Mouse (Mus musculus): ENCODE measurements around the gene Unc119b. TPM values are rescaled to one million over a fixed set of nuclear protein-coding genes. Genes with fewer than 3 reads are reported as not detected.
"Not testable (repeated sequence)": the region's sequence is repeated elsewhere in the genome, so short reads cannot be mapped to it uniquely, and the experiment has no call there.

Gene Unc119b
- polyA plus RNA-seq, 1 experiment from 2014 or later: 44.4 TPM

GRCm38 (mm10) chr5:115126578-115127312 is 8.0 kb downstream of the Unc119b start:
- no peak overlapping the region for H3K4me2 ChIP-seq
- no peak overlapping the region for H3K4me3 ChIP-seq
- H3K9ac ChIP-seq: no peak overlapping the region
- WGBS: 92% methylated on average over 28 of the region's 28 CpGs
- no peaks in the 10 kb centered on the region for H3K27me3 ChIP-seq
- no peaks in the 10 kb centered on the region for H3K9me3 ChIP-seq
- peaks cover 12% of the 10 kb centered on the region for H3K4me1 ChIP-seq
- peaks cover 83% of the 10 kb centered on the region for H3K36me3 ChIP-seq
- no peak overlapping the region for H3K27ac ChIP-seq
- 0 out of 2 replicates have a peak, but pooled peaks have one; percentile 13 for ATAC-seq (ENCODE audit: insufficient number of reproducible peaks, insufficient read depth, low FRiP score, low TSS enrichment, low read depth)

GRCm38 (mm10) chr5:115125211-115125871 is 9.4 kb downstream of the Unc119b start:
- Histone ChIP-seq H3K9ac (peak overlapping the region; percentile 17; the same call in 1 of the 2 replicates), H3K36me3 (peaks cover 72% of the 10 kb centered on the region), H3K9me3 (no peaks in the 10 kb centered on the region), H3K4me2 (peak overlapping the region; percentile 16), H3K27ac (peak overlapping the region; percentile 57; the same call in 1 of the 2 replicates), H3K4me1 (peaks cover 12% of the 10 kb centered on the region), H3K27me3 (no peaks in the 10 kb centered on the region), H3K4me3 (no peak overlapping the region)
- 21% methylated on average over 24 of the region's 24 CpGs for WGBS
- ATAC-seq (ENCODE audit: insufficient number of reproducible peaks, insufficient read depth, low FRiP score, low TSS enrichment, low read depth): no peak

- 92% methylated on average over 6 of the region's 6 CpGs for WGBS
- Histone ChIP-seq H3K4me2 (no peak overlapping the region), H3K9ac (0 out of 2 replicates have a peak overlapping the region, but pooled peaks have one; percentile 17), H3K27me3 (no peaks in the 10 kb centered on the region), H3K9me3 (no peaks in the 10 kb centered on the region), H3K36me3 (peaks cover 65% of the 10 kb centered on the region), H3K4me1 (peaks cover 12% of the 10 kb centered on the region), H3K27ac (no peak overlapping the region), H3K4me3 (no peak overlapping the region)
- no peak for ATAC-seq (ENCODE audit: insufficient number of reproducible peaks, insufficient read depth, low FRiP score, low TSS enrichment, low read depth)
These were observed 10.1 kb downstream of the Unc119b start for GRCm38 (mm10) chr5:115124690-115125089.

DNA sequence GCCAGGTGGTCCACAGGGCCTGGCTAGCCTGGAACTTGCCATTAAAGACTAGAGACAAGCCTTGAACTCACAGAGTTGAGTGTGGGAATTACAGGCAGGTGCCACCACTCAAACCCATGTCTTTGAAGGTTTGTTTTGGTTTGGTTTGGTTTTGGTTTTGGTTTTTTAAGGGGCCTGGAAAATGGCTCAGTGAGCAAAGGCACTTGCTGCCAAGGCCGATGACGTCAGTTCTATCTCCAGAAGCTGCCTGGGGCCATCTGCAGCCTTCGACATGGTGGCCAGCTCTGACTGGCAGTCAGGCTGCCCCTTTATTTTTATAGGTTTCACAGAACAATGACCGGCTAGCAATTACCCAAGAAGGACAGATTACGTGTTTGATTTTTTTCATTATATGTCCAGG is 13.8 kb downstream of the Unc119b start:
- Histone ChIP-seq H3K4me2 (no peak overlapping the region), H3K36me3 (peaks cover 49% of the 10 kb centered on the region), H3K9ac (no peak overlapping the region), H3K4me3 (no peak overlapping the region), H3K4me1 (peaks cover 19% of the 10 kb centered on the region), H3K27me3 (no peaks in the 10 kb centered on the region), H3K9me3 (no peaks in the 10 kb centered on the region), H3K27ac (no peak overlapping the region)
- no peak for ATAC-seq (ENCODE audit: insufficient number of reproducible peaks, insufficient read depth, low FRiP score, low TSS enrichment, low read depth)
- 68% methylated on average over 5 of the region's 5 CpGs for WGBS

- Histone ChIP-seq H3K36me3 (peaks cover 49% of the 10 kb centered on the region), H3K9ac (peak within 1 kb of the TSS; percentile 83)
These were observed 15.7 kb downstream of the Unc119b start, which contains the start of gene Acads for GRCm38 (mm10) chr5:115118961-115119570. Gene Acads (minus strand): TSS chr5:115119346.

DNA sequence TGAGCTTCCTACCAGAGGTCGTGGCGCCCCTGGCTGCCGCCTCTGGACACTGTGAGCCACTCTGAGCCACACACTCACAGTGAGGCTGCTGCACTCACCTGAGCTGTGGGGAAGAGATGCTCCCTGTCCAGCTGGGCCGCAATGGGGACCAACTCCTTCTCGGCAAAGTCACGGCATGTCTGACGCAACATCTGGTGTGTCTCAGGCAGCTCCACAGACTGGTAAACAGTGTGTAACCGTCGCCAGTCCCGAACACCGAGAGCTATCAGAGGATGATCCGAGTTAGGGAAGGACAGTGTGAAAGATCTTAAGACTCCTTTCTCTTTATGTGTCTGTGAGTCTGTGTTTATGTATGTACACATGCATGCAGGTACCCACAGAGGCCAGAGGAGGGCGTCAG is 17.3 kb downstream of the Unc119b start:
- WGBS: 96% methylated on average over 13 of the region's 13 CpGs
- no peaks in the 10 kb centered on the region for H3K9me3 ChIP-seq
- no peak for ATAC-seq (ENCODE audit: insufficient number of reproducible peaks, insufficient read depth, low FRiP score, low TSS enrichment, low read depth)
- H3K4me3 ChIP-seq: no peak overlapping the region
- no peak overlapping the region for H3K4me2 ChIP-seq
- no peaks in the 10 kb centered on the region for H3K27me3 ChIP-seq
- H3K9ac ChIP-seq: no peak overlapping the region
- peaks cover 7% of the 10 kb centered on the region; the same call in 1 of the 2 replicates for H3K4me1 ChIP-seq
- H3K36me3 ChIP-seq: peaks cover 45% of the 10 kb centered on the region
- no peak overlapping the region for H3K27ac ChIP-seq

More at GRCm38 (mm10) chr5:115118961-115119570, 15.7 kb downstream of the Unc119b start, which contains the start of gene Acads:
- H3K4me2 ChIP-seq: peak within 1 kb of the TSS; percentile 69
- no peaks in the 10 kb centered on the region for H3K27me3 ChIP-seq
- H3K4me1 ChIP-seq: peaks cover 7% of the 10 kb centered on the region; the same call in 1 of the 2 replicates
- H3K27ac ChIP-seq: peak within 1 kb of the TSS; percentile 60
- H3K4me3 ChIP-seq: peak within 1 kb of the TSS; percentile 71
- WGBS: 1% methylated on average over 35 of the region's 39 CpGs
- ATAC-seq (ENCODE audit: insufficient number of reproducible peaks, insufficient read depth, low FRiP score, low TSS enrichment, low read depth): peak; percentile 79
- H3K9me3 ChIP-seq: no peaks in the 10 kb centered on the region

GRCm38 (mm10) chr5:115116426-115116825 is 18.3 kb downstream of the Unc119b start:
- no peak overlapping the region for H3K9ac ChIP-seq
- H3K27me3 ChIP-seq: no peaks in the 10 kb centered on the region
- H3K4me2 ChIP-seq: no peak overlapping the region
- WGBS: 90% methylated on average over 3 of the region's 3 CpGs
- peaks cover 7% of the 10 kb centered on the region; the same call in 1 of the 2 replicates for H3K4me1 ChIP-seq
- no peak overlapping the region for H3K4me3 ChIP-seq
- H3K9me3 ChIP-seq: no peaks in the 10 kb centered on the region
- no peak for ATAC-seq (ENCODE audit: insufficient number of reproducible peaks, insufficient read depth, low FRiP score, low TSS enrichment, low read depth)
- H3K36me3 ChIP-seq: peaks cover 53% of the 10 kb centered on the region
- no peak overlapping the region for H3K27ac ChIP-seq

DNA sequence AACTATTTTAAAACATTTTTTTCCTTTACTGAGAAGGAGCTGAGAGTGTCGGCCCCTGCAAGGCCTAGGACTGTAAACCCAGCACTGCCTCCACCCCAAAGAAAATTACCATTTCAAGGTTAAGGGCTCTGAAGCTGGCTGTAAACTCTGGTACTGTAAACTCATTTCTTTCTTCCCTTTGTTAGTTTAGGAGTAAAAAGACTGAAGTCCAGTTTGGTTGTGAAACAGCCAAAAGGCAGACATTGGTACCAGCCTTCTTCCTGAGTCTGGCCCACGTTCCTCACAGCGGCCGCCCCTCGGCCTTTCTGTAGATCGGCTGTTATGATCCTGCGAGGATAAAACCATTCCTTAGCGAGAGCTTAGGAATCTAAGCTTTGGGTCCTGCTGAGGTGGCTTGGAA is 20.3 kb downstream of the Unc119b start:
- Histone ChIP-seq H3K36me3 (peaks cover 72% of the 10 kb centered on the region), H3K4me1 (peaks cover 7% of the 10 kb centered on the region; the same call in 1 of the 2 replicates), H3K27me3 (no peaks in the 10 kb centered on the region), H3K4me3 (no peak overlapping the region), H3K27ac (no peak overlapping the region), H3K9ac (no peak overlapping the region), H3K9me3 (no peaks in the 10 kb centered on the region), H3K4me2 (no peak overlapping the region)
- WGBS: 94% methylated on average over 8 of the region's 8 CpGs
- ATAC-seq (ENCODE audit: insufficient number of reproducible peaks, insufficient read depth, low FRiP score, low TSS enrichment, low read depth): no peak

GRCm38 (mm10) chr5:115113244-115113643 is 21.5 kb downstream of the Unc119b start:
- no peak overlapping the region for H3K4me2 ChIP-seq
- no peak overlapping the region for H3K9ac ChIP-seq
- H3K27me3 ChIP-seq: no peaks in the 10 kb centered on the region
- ATAC-seq (ENCODE audit: insufficient number of reproducible peaks, insufficient read depth, low FRiP score, low TSS enrichment, low read depth): no peak
- no peaks in the 10 kb centered on the region for H3K9me3 ChIP-seq
- peaks cover under 1% of the 10 kb centered on the region; the same call in 1 of the 2 replicates for H3K4me1 ChIP-seq
- H3K4me3 ChIP-seq: no peak overlapping the region
- 93% methylated on average over 12 of the region's 12 CpGs for WGBS
- H3K27ac ChIP-seq: no peak overlapping the region
- peaks cover 73% of the 10 kb centered on the region for H3K36me3 ChIP-seq

DNA sequence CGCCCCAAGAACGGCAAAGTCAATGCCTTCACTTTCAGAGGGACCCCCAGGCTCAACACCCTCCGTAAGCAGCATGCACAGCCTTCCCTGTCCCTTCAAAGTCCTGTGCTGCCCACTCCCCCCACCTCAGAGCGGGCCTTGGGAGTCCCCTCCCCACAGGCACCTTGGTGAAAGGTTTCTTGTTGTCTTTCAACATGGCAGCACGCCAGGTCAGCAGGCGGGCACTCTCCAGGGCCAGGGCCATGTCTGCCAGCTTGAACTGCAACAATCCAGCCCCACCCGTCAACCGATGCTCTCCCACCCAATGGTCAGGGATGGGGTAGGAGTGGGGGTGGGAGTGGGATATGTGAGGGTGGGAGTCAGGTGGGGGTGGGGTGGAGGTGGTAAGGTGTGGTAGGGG is 23.6 kb downstream of the Unc119b start:
- Histone ChIP-seq H3K4me2 (no peak overlapping the region), H3K27me3 (no peaks in the 10 kb centered on the region), H3K9ac (no peak overlapping the region), H3K9me3 (no peaks in the 10 kb centered on the region), H3K4me3 (no peak overlapping the region), H3K36me3 (peaks cover 56% of the 10 kb centered on the region), H3K4me1 (no peaks in the 10 kb centered on the region), H3K27ac (no peak overlapping the region)
- 91% methylated on average over 8 of the region's 8 CpGs for WGBS
- no peak for ATAC-seq (ENCODE audit: insufficient number of reproducible peaks, insufficient read depth, low FRiP score, low TSS enrichment, low read depth)

- H3K27me3 ChIP-seq; H3K4me3 ChIP-seq; H3K9me3 ChIP-seq; H3K4me2 ChIP-seq; H3K9ac ChIP-seq; H3K27ac ChIP-seq; ATAC-seq (ENCODE audit: insufficient number of reproducible peaks, insufficient read depth, low FRiP score, low TSS enrichment, low read depth); H3K4me1 ChIP-seq: not testable (repeated sequence)
- peaks cover 48% of the 10 kb centered on the region for H3K36me3 ChIP-seq
- 95% methylated on average over 23 of the region's 23 CpGs for WGBS
These were observed 31.5 kb downstream of the Unc119b start for GRCm38 (mm10) chr5:115103253-115103652.

Data from embryonic facial prominence, embryonic 13.5 days (tissue).